Mouse (Mus musculus): Measurements from ENCODE around the gene Hipk2.
A peak's percentile ranks its signal among the peaks of the same experiment; 100 is the strongest.

Gene Hipk2

GRCm38 (mm10) chr6:38826857-38827256 is 49.1 kb downstream of the Hipk2 start:
- no peak for DNase-seq

- no peak for DNase-seq
Observed at GRCm38 (mm10) chr6:38825886-38826285, 50.1 kb downstream of the Hipk2 start.

- no peak for DNase-seq
Observed at GRCm38 (mm10) chr6:38823827-38824226, 52.1 kb downstream of the Hipk2 start.

GRCm38 (mm10) chr6:38823164-38823563 is 52.8 kb downstream of the Hipk2 start:
- DNase-seq, result no peak

- DNase-seq, result no peak
Observed at GRCm38 (mm10) chr6:38821686-38822085, 54.3 kb downstream of the Hipk2 start.

- DNase-seq, result no peak
Observed at GRCm38 (mm10) chr6:38820862-38821261, 55.1 kb downstream of the Hipk2 start.

GRCm38 (mm10) chr6:38816216-38816615 is 59.7 kb downstream of the Hipk2 start:
- no peak for DNase-seq

GRCm38 (mm10) chr6:38815582-38815981 is 60.4 kb downstream of the Hipk2 start:
- no peak for DNase-seq

- no peak for DNase-seq
Observed at GRCm38 (mm10) chr6:38814690-38815089, 61.3 kb downstream of the Hipk2 start.

- DNase-seq, result no peak
Observed at GRCm38 (mm10) chr6:38811459-38812145, 64.4 kb downstream of the Hipk2 start.

- DNase-seq, result no peak
Observed at GRCm38 (mm10) chr6:38810121-38810475, 65.9 kb downstream of the Hipk2 start.

- no peak for DNase-seq
Observed at GRCm38 (mm10) chr6:38809396-38810120, 66.4 kb downstream of the Hipk2 start.

- DNase-seq, result no peak
Observed at GRCm38 (mm10) chr6:38808317-38808716, 67.6 kb downstream of the Hipk2 start.

- no peak for DNase-seq
Observed at GRCm38 (mm10) chr6:38806963-38807445, 69.0 kb downstream of the Hipk2 start.

- no peak for DNase-seq
Observed at GRCm38 (mm10) chr6:38805612-38806011, 70.4 kb downstream of the Hipk2 start.

- DNase-seq, result no peak
Observed at GRCm38 (mm10) chr6:38801252-38801651, 74.7 kb downstream of the Hipk2 start.

GRCm38 (mm10) chr6:38797548-38797947 is 78.4 kb downstream of the Hipk2 start:
- no peak for DNase-seq

- DNase-seq, result no peak
Observed at GRCm38 (mm10) chr6:38796993-38797392, 79.0 kb downstream of the Hipk2 start.

- DNase-seq, result no peak
Observed at GRCm38 (mm10) chr6:38796388-38796787, 79.6 kb downstream of the Hipk2 start.

- DNase-seq, result no peak
Observed at GRCm38 (mm10) chr6:38795096-38795816, 80.7 kb downstream of the Hipk2 start.

- DNase-seq, result no peak
Observed at GRCm38 (mm10) chr6:38792966-38793365, 83.0 kb downstream of the Hipk2 start.

GRCm38 (mm10) chr6:38789221-38789810 is 86.6 kb downstream of the Hipk2 start:
- DNase-seq, result no peak

GRCm38 (mm10) chr6:38787811-38788509 is 88.0 kb downstream of the Hipk2 start:
- DNase-seq, result peak in 1 of 2 experiments; percentile 58

Data from cerebellum, postnatal 36 days (tissue).